Mouse (Mus musculus): ENCODE measurements around the gene Jak1. TPM values are rescaled to one million over a fixed set of nuclear protein-coding genes. Genes with fewer than 3 reads are reported as not detected.
A peak's percentile ranks its signal among the peaks of the same experiment; 100 is the strongest.
"Not testable (repeated sequence)": the region's sequence is repeated elsewhere in the genome, so short reads cannot be mapped to it uniquely, and the experiment has no call there.

Jak1 gene
- polyA plus RNA-seq, 1 experiment from 2014 or later, result 44.9 TPM

GRCm38 (mm10) chr4:101292736-101293541, 27.9 kb upstream of the Jak1 start:
- H3K4me3 ChIP-seq (replicated peaks), result peak overlapping the region; percentile 46
- H3K9me3 ChIP-seq, result no peaks in the 10 kb centered on the region
- H3K4me2 ChIP-seq, result peak overlapping the region; percentile 71
- ATAC-seq (ENCODE audit: low FRiP score), result 0 out of 2 replicates have a peak, but pooled peaks have one; percentile 39
- H3K9ac ChIP-seq, result peak overlapping the region; percentile 30; the same call in 1 of the 2 replicates
- peaks cover 22% of the 10 kb centered on the region for H3K4me1 ChIP-seq
- 1% methylated on average over 49 of the region's 49 CpGs for WGBS
- H3K27me3 ChIP-seq, result peaks cover 59% of the 10 kb centered on the region
- H3K36me3 ChIP-seq (replicated peaks), result no peaks in the 10 kb centered on the region
- H3K27ac ChIP-seq, result no peak overlapping the region

- ATAC-seq (ENCODE audit: low FRiP score), result no peak
- WGBS, result under 1% methylated on average over 41 of the region's 41 CpGs
- Histone ChIP-seq H3K36me3 (replicated peaks) (no peaks in the 10 kb centered on the region), H3K9ac (peak overlapping the region; percentile 61), H3K27ac (no peak overlapping the region), H3K4me3 (replicated peaks) (peak overlapping the region; percentile 46), H3K4me2 (peak overlapping the region; percentile 71), H3K4me1 (peaks cover 22% of the 10 kb centered on the region), H3K27me3 (peaks cover 59% of the 10 kb centered on the region), H3K9me3 (no peaks in the 10 kb centered on the region)
Observed at GRCm38 (mm10) chr4:101292028-101292735, 27.1 kb upstream of the Jak1 start.

- H3K4me3 ChIP-seq (replicated peaks), result no peak overlapping the region
- no peak overlapping the region for H3K27ac ChIP-seq
- no peaks in the 10 kb centered on the region for H3K36me3 ChIP-seq (replicated peaks)
- WGBS, result 43% methylated on average over 11 of the region's 11 CpGs
- no peak overlapping the region for H3K4me2 ChIP-seq
- ATAC-seq (ENCODE audit: low FRiP score), result no peak
- H3K9ac ChIP-seq, result no peak overlapping the region
- peaks cover 39% of the 10 kb centered on the region for H3K27me3 ChIP-seq
- H3K9me3 ChIP-seq, result no peaks in the 10 kb centered on the region
- H3K4me1 ChIP-seq, result peaks cover 20% of the 10 kb centered on the region
Observed at GRCm38 (mm10) chr4:101288292-101288691, 23.2 kb upstream of the Jak1 start.

- Histone ChIP-seq H3K36me3 (replicated peaks) (no peaks in the 10 kb centered on the region), H3K27me3 (peaks cover 23% of the 10 kb centered on the region), H3K9me3 (no peaks in the 10 kb centered on the region), H3K4me3 (replicated peaks) (no peak overlapping the region), H3K4me2 (no peak overlapping the region), H3K4me1 (peaks cover 4% of the 10 kb centered on the region; the same call in 1 of the 2 replicates), H3K27ac (no peak overlapping the region), H3K9ac (no peak overlapping the region)
- no peak for ATAC-seq (ENCODE audit: low FRiP score)
- WGBS, result 79% methylated on average over 6 of the region's 6 CpGs
Observed at GRCm38 (mm10) chr4:101286562-101286961, 21.5 kb upstream of the Jak1 start.

GRCm38 (mm10) chr4:101285906-101286432, 20.9 kb upstream of the Jak1 start:
- Histone ChIP-seq H3K27ac (no peak overlapping the region), H3K27me3 (peaks cover 18% of the 10 kb centered on the region), H3K9me3 (no peaks in the 10 kb centered on the region), H3K4me2 (no peak overlapping the region), H3K36me3 (replicated peaks) (no peaks in the 10 kb centered on the region), H3K4me1 (peaks cover 4% of the 10 kb centered on the region; the same call in 1 of the 2 replicates), H3K9ac (no peak overlapping the region), H3K4me3 (replicated peaks) (no peak overlapping the region)
- 66% methylated on average over 2 of the region's 2 CpGs for WGBS
- no peak for ATAC-seq (ENCODE audit: low FRiP score)

GRCm38 (mm10) chr4:101283938-101284337, 18.9 kb upstream of the Jak1 start:
- Histone ChIP-seq H3K9me3 (no peaks in the 10 kb centered on the region), H3K27me3 (peaks cover 3% of the 10 kb centered on the region; the same call in 1 of the 2 replicates), H3K9ac (no peak overlapping the region), H3K4me1 (peaks cover 4% of the 10 kb centered on the region; the same call in 1 of the 2 replicates), H3K4me3 (replicated peaks) (no peak overlapping the region), H3K36me3 (replicated peaks) (no peaks in the 10 kb centered on the region), H3K27ac (no peak overlapping the region), H3K4me2 (no peak overlapping the region)
- 79% methylated on average over 4 of the region's 4 CpGs for WGBS
- ATAC-seq (ENCODE audit: low FRiP score), result no peak

GRCm38 (mm10) chr4:101282237-101282636, 17.2 kb upstream of the Jak1 start:
- H3K9ac ChIP-seq, result no peak overlapping the region
- no peak for ATAC-seq (ENCODE audit: low FRiP score)
- no peak overlapping the region for H3K27ac ChIP-seq
- H3K27me3 ChIP-seq, result no peaks in the 10 kb centered on the region
- no peaks in the 10 kb centered on the region for H3K4me1 ChIP-seq
- no peaks in the 10 kb centered on the region for H3K9me3 ChIP-seq
- no peak overlapping the region for H3K4me2 ChIP-seq
- no peaks in the 10 kb centered on the region for H3K36me3 ChIP-seq (replicated peaks)
- 78% methylated on average over 1 of the region's 1 CpGs for whole genome bisulfite sequencing
- no peak overlapping the region for H3K4me3 ChIP-seq (replicated peaks)

- no peaks in the 10 kb centered on the region for H3K27me3 ChIP-seq
- no peak overlapping the region for H3K9ac ChIP-seq
- no peak for ATAC-seq (ENCODE audit: low FRiP score)
- no peak overlapping the region for H3K27ac ChIP-seq
- H3K4me3 ChIP-seq (replicated peaks), result no peak overlapping the region
- no peak overlapping the region for H3K4me2 ChIP-seq
- H3K36me3 ChIP-seq (replicated peaks), result no peaks in the 10 kb centered on the region
- no peaks in the 10 kb centered on the region for H3K9me3 ChIP-seq
- WGBS, result 76% methylated on average over 2 of the region's 2 CpGs
- H3K4me1 ChIP-seq, result no peaks in the 10 kb centered on the region
Observed at GRCm38 (mm10) chr4:101280119-101280518, 15.0 kb upstream of the Jak1 start.

GRCm38 (mm10) chr4:101276456-101277070, 11.5 kb upstream of the Jak1 start:
- WGBS, result 86% methylated on average over 6 of the region's 6 CpGs
- Histone ChIP-seq H3K27me3 (no peaks in the 10 kb centered on the region), H3K4me3 (replicated peaks) (no peak overlapping the region), H3K9ac (no peak overlapping the region), H3K9me3 (no peaks in the 10 kb centered on the region), H3K4me1 (no peaks in the 10 kb centered on the region), H3K4me2 (no peak overlapping the region), H3K36me3 (replicated peaks) (no peaks in the 10 kb centered on the region), H3K27ac (no peak overlapping the region)
- no peak for ATAC-seq (ENCODE audit: low FRiP score)

- Histone ChIP-seq H3K9me3 (no peaks in the 10 kb centered on the region), H3K4me1 (no peaks in the 10 kb centered on the region), H3K9ac (no peak overlapping the region), H3K27me3 (no peaks in the 10 kb centered on the region), H3K27ac (no peak overlapping the region), H3K4me2 (no peak overlapping the region), H3K36me3 (replicated peaks) (no peaks in the 10 kb centered on the region), H3K4me3 (replicated peaks) (no peak overlapping the region)
- WGBS, result 96% methylated on average over 3 of the region's 3 CpGs
- no peak for ATAC-seq (ENCODE audit: low FRiP score)
Observed at GRCm38 (mm10) chr4:101275881-101276280, 10.8 kb upstream of the Jak1 start.

- H3K9ac ChIP-seq, result no peak overlapping the region
- 87% methylated on average over 3 of the region's 3 CpGs for WGBS
Observed at GRCm38 (mm10) chr4:101270734-101271133, 5.7 kb upstream of the Jak1 start.

GRCm38 (mm10) chr4:101268506-101268905, 3.4 kb upstream of the Jak1 start:
- H3K9ac ChIP-seq; H3K27me3 ChIP-seq; ATAC-seq (ENCODE audit: low FRiP score); H3K27ac ChIP-seq; H3K4me1 ChIP-seq; H3K36me3 ChIP-seq (replicated peaks); H3K4me2 ChIP-seq; H3K9me3 ChIP-seq; H3K4me3 ChIP-seq (replicated peaks): not testable (repeated sequence)
- WGBS, result 74% methylated on average over 1 of the region's 1 CpGs

More at GRCm38 (mm10) chr4:101270734-101271133, 5.7 kb upstream of the Jak1 start:
- Histone ChIP-seq H3K9me3 (no peaks in the 10 kb centered on the region), H3K4me2 (no peak overlapping the region), H3K27me3 (0 out of 2 replicates have a peak, but pooled peaks cover 3% of the 10 kb centered on the region), H3K4me3 (replicated peaks) (no peak overlapping the region), H3K27ac (no peak overlapping the region), H3K36me3 (replicated peaks) (no peaks in the 10 kb centered on the region), H3K4me1 (no peaks in the 10 kb centered on the region)
- no peak for ATAC-seq (ENCODE audit: low FRiP score)

All from forebrain, embryonic 12.5 days (tissue).